Mouse (Mus musculus) lung, embryonic 14.5 days (tissue): ENCODE measurements around the gene Pdpk1. TPM values are rescaled to one million over a fixed set of nuclear protein-coding genes. Genes with fewer than 3 reads are reported as not detected.

Experiments used
- ATAC-seq: fragments of 200-750 bp; cut with Nextera tagmentation; 2 replicates; pipeline ENCODE4 v1.8.0; 2017; ENCODE audit warnings: mild to moderate bottlenecking, moderate TSS enrichment, moderate library complexity; ENCODE audit not compliant: insufficient read depth
- DNase-seq: peaks from one replicate; pipeline ENCODE4 v3.0.0-alpha.2; 2015
- H3K27ac ChIP-seq: fragments of 300-500 bp; sonication (generic); 2 replicates; pipeline ENCODE4 v1.5.1; 2014; ENCODE audit warnings: low read depth, mild to moderate bottlenecking, moderate library complexity
- H3K27me3 ChIP-seq: fragments of 300-500 bp; sonication (generic); 2 replicates; pipeline ENCODE4 v1.6.1; 2014; ENCODE audit warnings: low read length, control low read depth; ENCODE audit not compliant: insufficient read depth
- H3K36me3 ChIP-seq: fragments of 300-500 bp; sonication (generic); 2 replicates; pipeline ENCODE4 v1.6.1; 2014; ENCODE audit warnings: control low read depth; ENCODE audit not compliant: insufficient read depth
- H3K4me1 ChIP-seq: fragments of 300-500 bp; sonication (generic); 2 replicates; pipeline ENCODE4 v1.6.1; 2014; ENCODE audit warnings: antibody characterized with exemption, control low read depth; ENCODE audit not compliant: insufficient read depth
- H3K4me2 ChIP-seq: fragments of 300-500 bp; sonication (generic); 2 replicates; pipeline ENCODE4 v1.6.1; 2014; ENCODE audit warnings: mild to moderate bottlenecking
- H3K4me3 ChIP-seq: fragments of 300-500 bp; sonication (generic); 2 replicates; pipeline ENCODE4 v1.5.1; 2014; ENCODE audit warnings: low read depth, low read length
- H3K9ac ChIP-seq: fragments of 300-500 bp; sonication (generic); 2 replicates; pipeline ENCODE4 v1.6.1; 2014
- H3K9me3 ChIP-seq: fragments of 300-500 bp; sonication (generic); 2 replicates; pipeline ENCODE4 v1.6.1; 2016; ENCODE audit warnings: low read depth, low read length, control low read depth
- CTCF ChIP-seq: IDR thresholded peaks from 2 replicates; pipeline ENCODE4 v1.5.1; 2016; ENCODE audit warnings: antibody characterized with exemption, low read depth
- WGBS: fragments of 180-500 bp; shearing (Covaris S2); extraction: QIAGEN DNeasy Blood & Tissue Kit; methylation state at CpG from one replicate; pipeline ENCODE4 v1.1.7; 2014; 5-methylcytosine and 5-hydroxymethylcytosine counted together
- polyA plus RNA-seq: library from polyadenylated mRNA; unstranded; fragments of >200 nt; fragmentation: Nextera tagmentation; extraction: Ambion mirVana; gene quantifications from 2 replicates; pipeline ENCODE4 v1.2.1, GENCODE M21; 2014

The Pdpk1 gene
- polyA plus RNA-seq, 1 experiment from 2014 or later: 37.3 TPM

DNA sequence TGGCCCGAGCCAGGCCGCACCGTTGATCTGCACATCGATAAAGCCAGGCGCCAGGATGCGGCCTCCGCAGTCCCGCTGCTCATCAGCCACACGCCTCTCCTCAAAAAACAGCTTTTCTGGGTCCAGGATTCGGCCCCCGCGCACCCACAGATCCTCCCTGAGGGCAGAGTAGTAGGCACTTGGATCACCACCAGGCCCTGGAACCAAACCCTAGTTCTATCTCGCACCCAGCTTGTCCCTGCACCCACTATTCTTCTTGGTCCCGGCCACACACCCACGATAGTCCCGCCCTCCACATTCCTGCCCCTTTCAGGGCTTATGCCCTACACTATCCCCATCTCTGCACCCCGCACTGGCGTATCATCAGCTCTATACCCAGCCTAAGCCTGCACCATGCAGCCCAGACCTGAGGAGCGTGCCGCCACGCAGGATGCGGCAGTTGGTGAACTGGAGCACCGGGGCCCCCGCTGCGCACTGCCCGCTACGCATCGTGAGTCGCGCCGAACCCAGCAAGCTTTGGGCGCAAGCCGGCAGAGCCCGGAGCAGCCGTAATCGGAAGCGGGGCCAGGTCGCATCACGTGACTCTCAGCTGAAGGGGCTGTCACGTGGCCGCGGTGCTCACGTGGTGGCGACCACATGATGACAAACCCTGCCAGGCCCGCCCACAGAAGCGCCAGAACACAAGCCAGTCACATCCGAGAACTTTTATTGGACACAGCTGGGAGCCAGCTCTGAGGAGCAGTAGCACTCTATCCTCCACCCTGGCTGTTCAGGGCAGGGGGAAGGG is 12.6 kb upstream of the Pdpk1 start, which contains the start of gene Amdhd2:
Gene Amdhd2, minus strand, starts transcription at position 591 of the 787 bp plus-strand sequence.
- H3K27ac ChIP-seq: peak within 1 kb of the TSS; percentile 72; the same call in 1 of the 2 replicates
- ATAC-seq: peak; percentile 93
- no peak for TF ChIP-seq CTCF

DNA sequence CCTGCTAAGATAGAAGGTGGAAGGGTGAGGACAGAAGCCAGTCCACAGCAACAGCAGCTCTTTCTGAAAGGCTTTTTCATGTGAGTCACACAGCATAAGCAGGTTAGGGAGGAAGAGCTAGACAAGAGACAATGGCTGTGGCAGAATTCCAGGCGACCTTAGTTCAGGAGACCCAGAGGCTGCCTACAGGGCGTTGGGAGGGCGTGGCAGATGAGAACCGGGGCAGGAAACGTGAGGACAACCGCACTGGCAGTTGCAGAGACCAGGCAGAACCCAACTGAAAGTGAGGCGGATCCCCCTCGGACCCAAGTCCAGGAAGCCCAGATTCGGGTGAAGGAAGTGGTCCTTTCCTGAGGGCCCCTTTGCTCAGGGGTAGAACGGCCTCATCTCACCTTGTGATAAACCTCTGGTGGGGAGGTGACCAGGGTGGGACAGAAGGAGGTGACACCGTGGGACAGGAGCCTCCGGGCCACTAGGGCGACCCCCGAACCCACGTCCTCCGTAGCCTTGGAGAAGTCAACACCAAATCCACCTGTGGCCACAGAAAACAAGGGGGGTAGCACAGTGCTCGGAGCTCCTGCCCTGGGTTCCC is 12.0 kb upstream of the Pdpk1 start:
- 18% methylated on average over 17 of the region's 17 CpGs for WGBS
- H3K4me2 ChIP-seq: peak overlapping the region; percentile 96
- H3K36me3 ChIP-seq: peaks cover 27% of the 10 kb centered on the region
- peak overlapping the region; percentile 68 for H3K4me3 ChIP-seq
- H3K9me3 ChIP-seq: no peaks in the 10 kb centered on the region
- peak; percentile 30 for ATAC-seq
- peak overlapping the region; percentile 74 for H3K9ac ChIP-seq
- no peak for TF ChIP-seq CTCF
- no peak overlapping the region for H3K27ac ChIP-seq
- H3K4me1 ChIP-seq: peaks cover 3% of the 10 kb centered on the region; the same call in 1 of the 2 replicates
- DNase-seq: peak; percentile 36
- H3K27me3 ChIP-seq: no peaks in the 10 kb centered on the region

More for the DNA sequence above, 12.6 kb upstream of the Pdpk1 start, which contains the start of gene Amdhd2:
- Histone ChIP-seq H3K4me1 (peaks cover 9% of the 10 kb centered on the region; the same call in 1 of the 2 replicates), H3K4me3 (peak within 1 kb of the TSS; percentile 68), H3K9ac (peak within 1 kb of the TSS; percentile 74), H3K4me2 (peak within 1 kb of the TSS; percentile 96), H3K36me3 (peaks cover 28% of the 10 kb centered on the region), H3K27me3 (no peaks in the 10 kb centered on the region), H3K9me3 (no peaks in the 10 kb centered on the region)
- WGBS: under 1% methylated on average over 47 of the region's 47 CpGs
- peak; percentile 98 for DNase-seq

DNA sequence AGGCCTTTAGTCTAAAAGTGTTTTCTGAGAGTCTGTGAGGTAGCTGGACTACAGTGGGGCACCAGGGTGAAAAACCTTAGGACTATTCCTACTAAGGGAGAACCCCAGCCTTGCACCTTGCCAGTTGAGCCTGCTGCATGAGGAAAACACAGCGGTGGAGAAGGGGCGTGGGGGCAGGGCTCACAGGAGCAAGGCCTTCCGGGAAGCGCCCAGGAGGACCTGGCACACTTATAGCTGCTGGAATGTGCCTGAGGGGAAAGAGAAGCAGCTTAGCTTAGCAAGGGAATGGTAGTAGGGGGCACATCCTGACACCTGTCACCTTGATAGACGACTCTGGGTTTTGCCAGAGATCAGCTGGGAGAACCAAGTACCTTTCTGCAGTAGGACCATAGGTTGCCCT is 10.7 kb upstream of the Pdpk1 start:
- no peak for TF ChIP-seq CTCF

DNA sequence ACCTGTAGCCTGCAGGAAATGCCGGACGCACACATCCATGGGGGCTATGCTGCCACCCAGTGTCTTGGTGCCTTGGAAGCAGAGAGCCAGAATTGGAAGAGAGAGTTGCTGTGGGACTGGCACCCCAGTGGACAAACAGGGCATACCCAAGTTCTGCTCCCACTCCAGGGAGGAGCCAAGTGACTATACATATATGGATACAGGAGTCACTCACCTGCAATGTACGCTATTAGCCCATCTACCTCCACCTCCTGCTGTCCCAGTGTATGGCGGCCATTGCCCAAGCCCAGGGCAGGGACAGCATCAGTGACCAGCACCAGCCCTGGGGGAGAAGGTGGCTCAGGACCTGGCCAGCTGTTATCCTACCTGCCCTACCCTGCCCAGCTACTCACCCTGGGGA is 6.8 kb upstream of the Pdpk1 start:
- H3K36me3 ChIP-seq: peaks cover 9% of the 10 kb centered on the region; the same call in 1 of the 2 replicates
- H3K9me3 ChIP-seq: no peaks in the 10 kb centered on the region
- no peak overlapping the region for H3K4me2 ChIP-seq
- TF ChIP-seq CTCF: no peak
- H3K27me3 ChIP-seq: no peaks in the 10 kb centered on the region
- H3K27ac ChIP-seq: no peak overlapping the region
- no peak overlapping the region for H3K4me3 ChIP-seq
- no peak overlapping the region for H3K9ac ChIP-seq
- H3K4me1 ChIP-seq: no peaks in the 10 kb centered on the region
- WGBS: 85% methylated on average over 4 of the region's 4 CpGs
- ATAC-seq (no peak), DNase-seq (no peak)

More for the DNA sequence above, 10.7 kb upstream of the Pdpk1 start:
- peaks cover 20% of the 10 kb centered on the region for H3K36me3 ChIP-seq
- no peaks in the 10 kb centered on the region for H3K4me1 ChIP-seq
- ATAC-seq: no peak
- H3K9me3 ChIP-seq: no peaks in the 10 kb centered on the region
- DNase-seq: no peak
- H3K27ac ChIP-seq: no peak overlapping the region
- WGBS: 77% methylated on average over 5 of the region's 5 CpGs
- no peaks in the 10 kb centered on the region for H3K27me3 ChIP-seq
- no peak overlapping the region for H3K4me3 ChIP-seq
- H3K4me2 ChIP-seq: no peak overlapping the region
- no peak overlapping the region for H3K9ac ChIP-seq

DNA sequence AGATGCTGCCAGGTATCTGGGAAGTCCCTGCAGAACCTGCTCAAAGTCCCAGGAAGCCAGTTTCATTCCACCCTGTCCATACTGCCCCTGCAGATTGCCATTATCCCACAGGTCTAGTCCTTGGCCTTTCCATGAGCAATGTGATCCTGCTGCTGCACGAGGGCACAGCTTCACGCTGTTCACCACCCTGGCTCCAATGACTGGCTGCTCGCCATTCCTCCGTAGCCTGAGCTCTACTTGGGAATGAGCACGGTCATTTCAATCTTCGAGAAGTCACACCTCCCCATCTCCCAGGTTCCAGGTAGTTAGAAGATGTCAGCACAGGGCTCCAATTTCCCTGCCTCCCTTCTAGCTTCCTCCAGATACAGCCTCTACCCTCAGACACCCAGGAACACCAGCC is 6.4 kb upstream of the Pdpk1 start:
- DNase-seq (no peak), ATAC-seq (no peak)
- no peaks in the 10 kb centered on the region for H3K9me3 ChIP-seq
- H3K4me3 ChIP-seq: no peak overlapping the region
- no peak overlapping the region for H3K9ac ChIP-seq
- H3K4me2 ChIP-seq: no peak overlapping the region
- no peaks in the 10 kb centered on the region for H3K4me1 ChIP-seq
- WGBS: 91% methylated on average over 6 of the region's 6 CpGs
- no peak overlapping the region for H3K27ac ChIP-seq
- H3K27me3 ChIP-seq: no peaks in the 10 kb centered on the region
- peaks cover 9% of the 10 kb centered on the region; the same call in 1 of the 2 replicates for H3K36me3 ChIP-seq
- TF ChIP-seq CTCF: no peak

DNA sequence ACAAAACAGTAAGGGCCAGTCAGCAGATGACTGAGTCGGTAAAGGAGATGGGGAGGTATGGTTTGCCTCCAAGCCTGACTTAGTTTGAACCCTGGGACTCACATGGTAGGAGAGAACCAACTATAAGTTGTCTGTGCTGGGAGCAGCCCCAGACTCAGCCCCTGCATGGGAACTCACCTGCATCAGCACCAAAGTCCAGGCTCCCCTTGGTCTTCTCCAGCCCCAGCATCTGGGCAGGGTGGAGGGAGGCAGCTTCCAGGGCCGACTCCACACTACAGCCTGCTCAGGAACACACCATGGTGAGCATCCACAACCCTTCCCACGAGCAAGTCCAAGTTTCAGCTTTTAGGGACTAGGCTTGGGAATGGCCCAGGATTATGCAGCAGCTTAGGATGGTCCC is 5.7 kb upstream of the Pdpk1 start:
- H3K4me2 ChIP-seq: no peak overlapping the region
- DNase-seq (no peak), ATAC-seq (no peak)
- H3K27ac ChIP-seq: no peak overlapping the region
- H3K4me1 ChIP-seq: no peaks in the 10 kb centered on the region
- H3K9ac ChIP-seq: no peak overlapping the region
- no peaks in the 10 kb centered on the region for H3K9me3 ChIP-seq
- TF ChIP-seq CTCF: no peak
- H3K4me3 ChIP-seq: no peak overlapping the region
- WGBS: 81% methylated on average over 3 of the region's 3 CpGs
- peaks cover 9% of the 10 kb centered on the region; the same call in 1 of the 2 replicates for H3K36me3 ChIP-seq
- H3K27me3 ChIP-seq: no peaks in the 10 kb centered on the region

DNA sequence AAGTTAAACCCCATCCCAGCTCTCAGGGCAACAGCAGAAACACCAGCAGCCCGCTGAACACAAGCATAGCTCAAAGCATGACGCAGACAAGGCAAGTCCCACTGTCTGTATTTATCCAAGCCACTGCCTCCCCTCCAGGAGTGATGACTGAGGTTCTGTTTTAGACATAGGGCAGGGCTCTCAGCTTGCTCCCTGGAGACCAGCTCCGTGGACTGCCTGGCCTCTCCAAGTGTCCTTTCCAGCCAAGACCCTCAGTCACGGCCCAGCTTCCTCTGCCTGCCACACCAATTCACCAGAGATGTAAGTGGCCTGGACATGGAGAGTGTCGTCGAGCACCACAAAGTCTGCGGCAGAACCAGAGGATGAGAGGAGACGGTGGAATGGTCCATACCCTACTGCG is 5.0 kb upstream of the Pdpk1 start:
- Histone ChIP-seq H3K9me3 (no peaks in the 10 kb centered on the region), H3K27me3 (no peaks in the 10 kb centered on the region), H3K4me3 (no peak overlapping the region), H3K27ac (no peak overlapping the region), H3K4me2 (no peak overlapping the region), H3K36me3 (peaks cover 9% of the 10 kb centered on the region; the same call in 1 of the 2 replicates), H3K9ac (no peak overlapping the region), H3K4me1 (no peaks in the 10 kb centered on the region)
- ATAC-seq (no peak), DNase-seq (no peak)
- 92% methylated on average over 9 of the region's 9 CpGs for WGBS
- no peak for TF ChIP-seq CTCF
